Mouse (Mus musculus) spleen, postnatal 14 days (tissue): ENCODE results near the gene Tomm5.
"Not testable (repeated sequence)": the region's sequence is repeated elsewhere in the genome, so short reads cannot be mapped to it uniquely, and the experiment has no call there.

Experiments
- DNase-seq, 2 experiments: peaks; one replicate each; pipeline ENCODE4 v3.0.0; 2021 to 2022; ENCODE audit warnings: low spot score in 2 of 2

The Tomm5 gene

DNA sequence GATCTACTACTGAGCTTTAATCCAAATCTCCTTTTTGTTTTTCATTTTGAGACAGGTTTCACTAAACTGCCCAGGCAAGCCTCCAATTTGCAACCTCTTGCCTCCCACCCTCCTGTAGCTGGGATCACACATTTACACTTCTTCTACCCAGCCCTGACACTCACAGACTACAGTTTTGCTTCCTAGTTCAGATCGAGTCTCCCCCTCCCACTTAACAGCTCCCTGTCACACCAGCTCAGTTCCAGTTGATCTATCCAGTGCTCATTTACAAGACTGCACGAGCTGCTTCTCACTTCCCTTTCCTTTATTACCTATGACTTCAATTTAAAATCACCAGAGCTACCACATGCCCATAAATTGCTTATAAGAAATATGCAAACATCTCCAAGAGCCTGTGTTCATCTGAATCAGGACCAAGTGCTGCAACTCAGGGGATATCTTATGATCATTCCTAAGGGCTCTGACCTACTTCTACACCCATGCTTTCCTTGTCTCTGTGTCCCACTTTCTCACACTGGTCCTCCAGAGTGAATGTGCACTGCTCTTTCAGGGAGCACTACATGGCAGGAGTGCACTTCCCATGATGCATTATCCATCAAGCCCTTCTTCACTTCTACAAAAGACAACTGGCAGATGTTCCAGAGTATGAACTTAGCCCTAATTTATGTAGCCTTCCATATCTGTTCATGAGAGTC, 41.7 kb downstream of the Tomm5 start:
- no peak for DNase-seq

DNA sequence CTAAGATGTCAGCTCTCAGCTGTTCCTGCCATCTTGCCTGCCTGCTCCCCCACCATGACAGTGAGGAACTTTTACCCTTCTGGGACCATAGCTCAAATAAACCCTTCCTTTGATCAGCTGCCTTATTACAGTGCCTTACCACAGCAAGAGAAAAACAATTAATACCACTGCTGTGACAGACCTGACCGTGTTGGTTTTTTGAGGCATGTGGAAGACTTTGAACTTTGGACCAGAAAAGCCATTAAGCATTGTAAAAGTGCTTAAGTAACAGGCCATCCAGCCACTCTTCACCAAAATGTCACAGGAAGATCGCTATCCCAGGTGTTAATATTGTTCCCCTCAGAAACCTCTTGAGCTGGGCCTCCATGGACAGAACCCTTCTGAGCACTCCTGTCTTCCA, 43.3 kb downstream of the Tomm5 start:
- no peak for DNase-seq

DNA sequence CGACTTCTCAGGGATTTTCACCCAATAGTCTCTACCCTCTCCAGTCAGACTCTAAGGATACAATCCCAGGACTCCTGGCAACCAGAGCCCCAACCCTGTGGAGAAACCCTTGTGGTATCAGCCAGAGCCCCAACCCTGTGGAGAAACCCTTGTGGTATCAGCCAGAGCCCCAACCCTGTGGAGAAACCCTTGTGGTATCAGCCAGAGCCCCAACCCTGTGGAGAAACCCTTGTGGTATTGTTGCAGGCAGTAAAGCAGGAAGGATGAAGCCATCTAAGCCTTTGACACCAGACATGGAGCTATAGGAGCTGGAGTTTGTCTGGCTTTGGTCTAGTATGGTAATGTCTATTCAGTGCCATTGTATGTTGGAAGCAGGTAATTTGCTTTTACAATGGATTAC, 44.1 kb downstream of the Tomm5 start:
- DNase-seq: not testable (repeated sequence)

DNA sequence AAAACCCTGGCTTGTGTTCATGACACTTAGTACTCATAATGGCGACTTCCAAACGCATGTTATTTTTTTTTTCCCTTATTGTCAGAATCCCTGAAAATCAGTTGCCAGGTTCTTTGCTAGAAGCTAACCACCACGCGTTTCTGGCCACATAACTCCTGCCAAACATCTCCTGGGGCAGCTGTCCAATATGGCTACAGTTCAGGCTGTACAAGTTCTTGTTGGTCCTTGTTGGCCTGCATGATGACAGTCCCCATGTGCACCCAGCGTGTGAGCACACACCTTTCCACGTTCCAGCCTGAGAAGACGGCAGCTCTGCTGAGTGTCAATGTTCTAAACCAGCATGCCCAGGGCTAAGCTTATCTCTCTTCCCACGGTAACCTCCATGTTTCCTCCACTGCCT, 52.5 kb downstream of the Tomm5 start:
- no peak for DNase-seq
